Mouse (Mus musculus): ENCODE data around the gene Arfgef3. TPM values are rescaled to one million over a fixed set of nuclear protein-coding genes. Genes with fewer than 3 reads are reported as not detected.
"Not testable (repeated sequence)": the region's sequence is repeated elsewhere in the genome, so short reads cannot be mapped to it uniquely, and the experiment has no call there.

Arfgef3 gene
- polyA plus RNA-seq, 1 experiment, result 6.3 TPM

GRCm38 (mm10) chr10:18634405-18634985 lies 109.3 kb downstream of the Arfgef3 start:
- no peak overlapping the region for H3K27ac ChIP-seq (ENCODE audit: control insufficient read depth, insufficient read depth, low read depth, low read length)
- no peaks in the 10 kb centered on the region for H3K4me1 ChIP-seq (ENCODE audit: control insufficient read depth, insufficient read depth, low read length)

GRCm38 (mm10) chr10:18630498-18630897 lies 113.3 kb downstream of the Arfgef3 start:
- Histone ChIP-seq H3K36me3 (ENCODE audit: control insufficient read depth, insufficient read depth, low read length) (no peaks in the 10 kb centered on the region), H3K27me3 (ENCODE audit: control insufficient read depth, insufficient read depth, low read length) (no peaks in the 10 kb centered on the region), H3K27ac (ENCODE audit: control insufficient read depth, insufficient read depth, low read depth, low read length) (no peak overlapping the region), H3K4me3 (ENCODE audit: control insufficient read depth, low read depth, low read length) (no peak overlapping the region), H3K4me1 (ENCODE audit: control insufficient read depth, insufficient read depth, low read length) (no peaks in the 10 kb centered on the region)
- no peak for TF ChIP-seq CTCF (IDR thresholded peaks at IDR 0.05; ENCODE audit: control insufficient read depth, insufficient read depth, insufficient replicate concordance, low read depth, low read length)
- no peak for TF ChIP-seq POLR2A (IDR thresholded peaks at IDR 0.05; ENCODE audit: control insufficient read depth, low read depth, low read length)

More at GRCm38 (mm10) chr10:18634405-18634985, 109.3 kb downstream of the Arfgef3 start:
- TF ChIP-seq POLR2A (IDR thresholded peaks at IDR 0.05; ENCODE audit: control insufficient read depth, low read depth, low read length) (no peak), CTCF (IDR thresholded peaks at IDR 0.05; ENCODE audit: control insufficient read depth, insufficient read depth, insufficient replicate concordance, low read depth, low read length) (no peak)
- no peaks in the 10 kb centered on the region for H3K36me3 ChIP-seq (ENCODE audit: control insufficient read depth, insufficient read depth, low read length)
- H3K4me3 ChIP-seq (ENCODE audit: control insufficient read depth, low read depth, low read length), result no peak overlapping the region
- H3K27me3 ChIP-seq (ENCODE audit: control insufficient read depth, insufficient read depth, low read length), result no peaks in the 10 kb centered on the region

GRCm38 (mm10) chr10:18627530-18627929 lies 116.2 kb downstream of the Arfgef3 start:
- no peak overlapping the region for H3K4me3 ChIP-seq (ENCODE audit: control insufficient read depth, low read depth, low read length)
- TF ChIP-seq POLR2A (IDR thresholded peaks at IDR 0.05; ENCODE audit: control insufficient read depth, low read depth, low read length), result no peak
- TF ChIP-seq CTCF (IDR thresholded peaks at IDR 0.05; ENCODE audit: control insufficient read depth, insufficient read depth, insufficient replicate concordance, low read depth, low read length), result no peak

GRCm38 (mm10) chr10:18612796-18613195 lies 131.0 kb downstream of the Arfgef3 start:
- Histone ChIP-seq H3K4me1 (ENCODE audit: control insufficient read depth, insufficient read depth, low read length) (no peaks in the 10 kb centered on the region), H3K27ac (ENCODE audit: control insufficient read depth, insufficient read depth, low read depth, low read length) (no peak overlapping the region), H3K36me3 (ENCODE audit: control insufficient read depth, insufficient read depth, low read length) (no peaks in the 10 kb centered on the region), H3K4me3 (ENCODE audit: control insufficient read depth, low read depth, low read length) (no peak overlapping the region), H3K27me3 (ENCODE audit: control insufficient read depth, insufficient read depth, low read length) (no peaks in the 10 kb centered on the region)
- TF ChIP-seq POLR2A (IDR thresholded peaks at IDR 0.05; ENCODE audit: control insufficient read depth, low read depth, low read length) (no peak), CTCF (IDR thresholded peaks at IDR 0.05; ENCODE audit: control insufficient read depth, insufficient read depth, insufficient replicate concordance, low read depth, low read length) (no peak)

More at GRCm38 (mm10) chr10:18627530-18627929, 116.2 kb downstream of the Arfgef3 start:
- no peaks in the 10 kb centered on the region; the same call in 1 of the 2 replicates for H3K4me1 ChIP-seq (ENCODE audit: control insufficient read depth, insufficient read depth, low read length)
- H3K27me3 ChIP-seq (ENCODE audit: control insufficient read depth, insufficient read depth, low read length), result no peaks in the 10 kb centered on the region
- no peak overlapping the region for H3K27ac ChIP-seq (ENCODE audit: control insufficient read depth, insufficient read depth, low read depth, low read length)
- H3K36me3 ChIP-seq (ENCODE audit: control insufficient read depth, insufficient read depth, low read length), result no peaks in the 10 kb centered on the region

GRCm38 (mm10) chr10:18604827-18605535 lies 138.8 kb downstream of the Arfgef3 start:
- not testable (repeated sequence) for H3K36me3 ChIP-seq (ENCODE audit: control insufficient read depth, insufficient read depth, low read length); H3K4me1 ChIP-seq (ENCODE audit: control insufficient read depth, insufficient read depth, low read length); H3K27me3 ChIP-seq (ENCODE audit: control insufficient read depth, insufficient read depth, low read length); H3K27ac ChIP-seq (ENCODE audit: control insufficient read depth, insufficient read depth, low read depth, low read length); H3K4me3 ChIP-seq (ENCODE audit: control insufficient read depth, low read depth, low read length)

GRCm38 (mm10) chr10:18602030-18602429 lies 141.7 kb downstream of the Arfgef3 start:
- Histone ChIP-seq H3K27me3 (ENCODE audit: control insufficient read depth, insufficient read depth, low read length) (no peaks in the 10 kb centered on the region), H3K4me1 (ENCODE audit: control insufficient read depth, insufficient read depth, low read length) (no peaks in the 10 kb centered on the region), H3K4me3 (ENCODE audit: control insufficient read depth, low read depth, low read length) (no peak overlapping the region), H3K27ac (ENCODE audit: control insufficient read depth, insufficient read depth, low read depth, low read length) (no peak overlapping the region), H3K36me3 (ENCODE audit: control insufficient read depth, insufficient read depth, low read length) (no peaks in the 10 kb centered on the region)
- TF ChIP-seq CTCF (IDR thresholded peaks at IDR 0.05; ENCODE audit: control insufficient read depth, insufficient read depth, insufficient replicate concordance, low read depth, low read length), result peak; percentile 8; the same call in 1 of the 2 replicates
- TF ChIP-seq POLR2A (IDR thresholded peaks at IDR 0.05; ENCODE audit: control insufficient read depth, low read depth, low read length), result no peak

- Histone ChIP-seq H3K27ac (ENCODE audit: control insufficient read depth, insufficient read depth, low read depth, low read length) (no peak overlapping the region), H3K36me3 (ENCODE audit: control insufficient read depth, insufficient read depth, low read length) (no peaks in the 10 kb centered on the region), H3K4me3 (ENCODE audit: control insufficient read depth, low read depth, low read length) (no peak overlapping the region), H3K27me3 (ENCODE audit: control insufficient read depth, insufficient read depth, low read length) (no peaks in the 10 kb centered on the region), H3K4me1 (ENCODE audit: control insufficient read depth, insufficient read depth, low read length) (no peaks in the 10 kb centered on the region)
- TF ChIP-seq CTCF (IDR thresholded peaks at IDR 0.05; ENCODE audit: control insufficient read depth, insufficient read depth, insufficient replicate concordance, low read depth, low read length), result no peak
- TF ChIP-seq POLR2A (IDR thresholded peaks at IDR 0.05; ENCODE audit: control insufficient read depth, low read depth, low read length), result no peak
These were observed 146.1 kb downstream of the Arfgef3 start for GRCm38 (mm10) chr10:18597601-18598000.

Measured in testis, adult 2 months (tissue).